Mouse (Mus musculus) small intestine, adult 2 months (tissue): ENCODE results near the gene Zfp566. TPM values are rescaled to one million over a fixed set of nuclear protein-coding genes. Genes with fewer than 3 reads are reported as not detected.

Experiments used
- H3K27ac ChIP-seq: fragments of 200-500 bp; 2 replicates; pipeline ENCODE4 v1.5.1; 2012; ENCODE audit warnings: low read depth, low read length, control low read depth, inconsistent platforms; ENCODE audit not compliant: insufficient read depth
- H3K27me3 ChIP-seq: fragments of 200-500 bp; 2 replicates; pipeline ENCODE4 v1.6.1; 2012; ENCODE audit warnings: mild to moderate bottlenecking, moderate library complexity, low read length, inconsistent platforms; ENCODE audit not compliant: control insufficient read depth, insufficient read depth
- H3K36me3 ChIP-seq: fragments of 200-500 bp; 2 replicates; pipeline ENCODE4 v1.6.1; 2012; ENCODE audit warnings: mild to moderate bottlenecking, low read length, control low read depth, inconsistent platforms; ENCODE audit not compliant: control insufficient read depth, insufficient read depth
- H3K4me1 ChIP-seq: fragments of 200-500 bp; 2 replicates; pipeline ENCODE4 v1.6.1; 2012; ENCODE audit warnings: low read length, inconsistent platforms, mixed read lengths; ENCODE audit not compliant: control insufficient read depth, insufficient read depth, insufficient read length
- H3K4me3 ChIP-seq: fragments of 200-500 bp; 2 replicates; pipeline ENCODE4 v1.5.1; 2012; ENCODE audit warnings: low read depth, mild to moderate bottlenecking, control low read depth, inconsistent platforms, low read length, moderate library complexity
- CTCF ChIP-seq: fragments of 200-500 bp; IDR thresholded peaks from 2 replicates; pipeline ENCODE4 v1.5.1; 2012; ENCODE audit warnings: low read depth, mild to moderate bottlenecking, control low read depth, inconsistent platforms, low read length, moderate library complexity, mixed read lengths; ENCODE audit not compliant: insufficient replicate concordance, insufficient read length; ENCODE audit errors: extremely low read depth
- POLR2A ChIP-seq: fragments of 200-500 bp; IDR thresholded peaks from 2 replicates; pipeline ENCODE4 v1.6.1; 2012; ENCODE audit warnings: low read depth, mild to moderate bottlenecking, control low read depth, inconsistent platforms, low read length, moderate library complexity
- WGBS: fragments of 180-500 bp; shearing (Covaris S2); methylation state at CpG from one replicate; pipeline ENCODE4 v1.1.7; 2018; 5-methylcytosine and 5-hydroxymethylcytosine counted together
- polyA plus RNA-seq: library from polyadenylated mRNA; depleted of rRNA; stranded (reverse); fragments of >200 nt; gene quantifications from 2 replicates; pipeline ENCODE4 v1.2.3, GENCODE M21; 2012

The Zfp566 gene
- polyA plus RNA-seq, 1 experiment = 0.95 TPM

DNA sequence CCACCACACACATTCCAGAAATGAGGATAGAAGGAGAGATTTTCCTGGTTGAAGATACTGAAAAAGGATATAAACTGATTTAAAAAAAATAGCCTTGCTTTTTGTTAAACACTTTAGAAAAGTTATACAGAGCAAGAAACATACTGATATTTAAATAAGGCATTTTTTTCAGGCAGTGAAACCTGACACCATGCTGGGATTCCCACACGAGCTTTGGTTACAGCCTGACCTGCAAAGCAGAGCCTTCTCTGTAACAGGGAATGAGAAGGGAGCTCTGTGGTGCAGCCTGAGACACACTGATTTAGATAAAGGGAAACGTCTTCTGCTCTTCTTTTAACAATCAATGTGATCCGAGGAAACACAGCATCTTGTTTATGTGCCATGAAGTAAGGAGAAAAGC, 36.7 kb downstream of the Zfp566 start:
- Histone ChIP-seq H3K36me3 (0 out of 2 replicates have a peak, but pooled peaks cover 2% of the 10 kb centered on the region), H3K4me3 (no peak overlapping the region), H3K27me3 (no peaks in the 10 kb centered on the region), H3K4me1 (0 out of 2 replicates have a peak, but pooled peaks cover 2% of the 10 kb centered on the region), H3K27ac (no peak overlapping the region)
- 9% methylated on average over 3 of the region's 3 CpGs for WGBS
- TF ChIP-seq POLR2A (no peak), CTCF (no peak)

- WGBS = 1% methylated on average over 40 of the region's 40 CpGs
- Histone ChIP-seq H3K36me3 (no peaks in the 10 kb centered on the region), H3K4me3 (peak within 1 kb of the TSS; percentile 94), H3K27ac (0 out of 2 replicates have a peak within 1 kb of the TSS, but pooled peaks have one; percentile 26), H3K27me3 (no peaks in the 10 kb centered on the region), H3K4me1 (0 out of 2 replicates have a peak, but pooled peaks cover 2% of the 10 kb centered on the region)
- TF ChIP-seq CTCF (no peak), POLR2A (no peak)
These were observed 39.3 kb downstream of the Zfp566 start, which contains the start of gene Zfp14 for GRCm38 (mm10) chr7:30050882-30051548. TSS of gene Zfp14 (minus strand) at chr7:30051380.

DNA sequence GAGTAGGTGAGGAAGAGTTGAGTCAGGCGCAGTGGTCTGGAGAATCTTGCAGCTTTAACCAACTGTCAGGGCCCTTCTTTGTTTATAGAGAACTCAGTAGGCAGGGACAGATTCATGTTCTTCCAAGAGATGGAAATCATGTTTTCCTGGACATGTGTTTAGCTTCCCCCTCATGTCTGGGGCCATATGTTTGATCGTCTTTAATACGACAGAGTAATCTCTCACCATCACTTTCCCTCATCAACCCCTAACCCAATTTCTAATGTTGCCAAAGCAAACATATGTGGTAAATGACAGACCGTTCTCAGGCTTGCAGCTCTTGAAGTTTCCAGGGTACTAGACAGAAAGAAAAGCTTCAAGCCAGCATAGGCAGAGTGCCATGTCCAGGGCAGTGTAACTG, 42.2 kb downstream of the Zfp566 start:
- Histone ChIP-seq H3K36me3 (no peaks in the 10 kb centered on the region), H3K27me3 (no peaks in the 10 kb centered on the region), H3K27ac (no peak overlapping the region), H3K4me3 (no peak overlapping the region), H3K4me1 (0 out of 2 replicates have a peak, but pooled peaks cover 2% of the 10 kb centered on the region)
- 89% methylated on average over 4 of the region's 4 CpGs for WGBS
- TF ChIP-seq CTCF (no peak), POLR2A (no peak)

DNA sequence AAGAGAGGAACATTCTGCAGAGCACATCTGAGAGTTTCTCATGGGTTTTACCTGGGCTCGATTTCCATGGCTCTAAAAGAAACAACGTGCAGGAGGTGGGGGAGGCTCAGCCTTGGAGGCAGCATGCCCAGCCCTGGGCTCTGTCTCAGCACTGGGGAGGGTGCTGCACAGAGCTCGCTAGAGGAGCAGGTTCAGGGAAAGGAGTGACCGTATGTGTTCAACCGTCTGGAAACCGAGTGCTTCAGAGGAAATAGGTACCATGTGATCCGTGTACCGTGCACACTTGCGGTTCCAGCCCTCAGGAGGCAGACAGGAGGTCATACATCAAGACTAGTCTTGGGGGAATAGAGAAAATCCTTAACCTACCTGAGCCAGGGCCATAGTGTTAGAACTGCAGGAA, 46.0 kb downstream of the Zfp566 start:
- H3K27ac ChIP-seq = no peak overlapping the region
- H3K4me3 ChIP-seq = no peak overlapping the region
- 57% methylated on average over 9 of the region's 9 CpGs for WGBS
- H3K36me3 ChIP-seq = no peaks in the 10 kb centered on the region
- no peak for TF ChIP-seq CTCF
- no peak for TF ChIP-seq POLR2A
- H3K4me1 ChIP-seq = no peaks in the 10 kb centered on the region
- H3K27me3 ChIP-seq = no peaks in the 10 kb centered on the region

GRCm38 (mm10) chr7:30034331-30034730, 56.0 kb downstream of the Zfp566 start:
- Histone ChIP-seq H3K4me3 (no peak overlapping the region), H3K27ac (no peak overlapping the region), H3K36me3 (peaks cover 1% of the 10 kb centered on the region; the same call in 1 of the 2 replicates), H3K27me3 (no peaks in the 10 kb centered on the region), H3K4me1 (no peaks in the 10 kb centered on the region)
- no peak for TF ChIP-seq POLR2A
- TF ChIP-seq CTCF = no peak
- 94% methylated on average over 12 of the region's 12 CpGs for WGBS

DNA sequence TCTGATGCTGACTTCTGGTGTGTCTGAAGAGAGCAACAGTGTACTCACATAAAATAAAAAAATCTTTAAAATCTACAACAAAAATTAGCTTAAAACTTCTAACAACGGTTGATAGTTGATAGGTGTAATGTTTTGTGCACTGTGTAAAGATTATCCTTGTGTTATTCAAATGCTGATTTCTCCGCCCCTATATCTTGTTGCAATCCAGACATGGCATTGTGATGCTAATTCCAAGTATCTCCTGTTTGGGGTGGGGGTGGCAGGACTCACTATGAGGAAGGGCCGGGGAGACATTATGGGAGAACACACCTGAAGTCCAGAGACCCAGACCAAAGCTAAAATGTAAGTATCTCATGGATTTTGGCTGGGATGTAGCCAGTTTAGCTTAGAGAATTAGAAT, 58.9 kb downstream of the Zfp566 start:
- TF ChIP-seq CTCF (no peak), POLR2A (no peak)
- WGBS = 90% methylated on average over 3 of the region's 3 CpGs

GRCm38 (mm10) chr7:30030677-30031076, 59.6 kb downstream of the Zfp566 start:
- Histone ChIP-seq H3K4me1 (no peaks in the 10 kb centered on the region), H3K27me3 (no peaks in the 10 kb centered on the region), H3K27ac (no peak overlapping the region), H3K4me3 (no peak overlapping the region), H3K36me3 (peaks cover 6% of the 10 kb centered on the region; the same call in 1 of the 2 replicates)
- TF ChIP-seq POLR2A (no peak), CTCF (no peak)
- 18% methylated on average over 6 of the region's 6 CpGs for WGBS

More for the DNA sequence above, 58.9 kb downstream of the Zfp566 start:
- Histone ChIP-seq H3K27ac (no peak overlapping the region), H3K4me1 (no peaks in the 10 kb centered on the region), H3K4me3 (no peak overlapping the region), H3K27me3 (no peaks in the 10 kb centered on the region), H3K36me3 (peaks cover 3% of the 10 kb centered on the region; the same call in 1 of the 2 replicates)
